Mouse (Mus musculus): ENCODE measurements at regions not wholly inside any gene's neighbourhood (a gene's known extent, or its start where the extent isn't known, plus 50 kb on each side); places are given as distances from the start of the nearest gene placed in this dataset.

GRCm38 (mm10) chr11:15572716-15573115, 684.8 kb upstream of the Vstm2a start:
- no peak for ATAC-seq (ENCODE audit: low TSS enrichment)

GRCm38 (mm10) chr11:15619963-15620362, 637.6 kb upstream of the Vstm2a start:
- no peak for ATAC-seq (ENCODE audit: low TSS enrichment)

GRCm38 (mm10) chr11:15649025-15649680, 608.4 kb upstream of the Vstm2a start:
- no peak for ATAC-seq (ENCODE audit: low TSS enrichment)

- no peak for ATAC-seq (ENCODE audit: low TSS enrichment)
Measured at GRCm38 (mm10) chr11:15689073-15689472, 568.5 kb upstream of the Vstm2a start.

- no peak for ATAC-seq (ENCODE audit: low TSS enrichment)
Measured at GRCm38 (mm10) chr11:15698001-15698756, 559.3 kb upstream of the Vstm2a start.

GRCm38 (mm10) chr11:15715987-15716386, 541.5 kb upstream of the Vstm2a start:
- ATAC-seq (ENCODE audit: low TSS enrichment): no peak

GRCm38 (mm10) chr11:15717536-15717935, 540.0 kb upstream of the Vstm2a start:
- ATAC-seq (ENCODE audit: low TSS enrichment): no peak

- ATAC-seq (ENCODE audit: low TSS enrichment): no peak
Measured at GRCm38 (mm10) chr11:15737621-15738020, 519.9 kb upstream of the Vstm2a start.

GRCm38 (mm10) chr11:15756006-15756405, 501.5 kb upstream of the Vstm2a start:
- no peak for ATAC-seq (ENCODE audit: low TSS enrichment)

- ATAC-seq (ENCODE audit: low TSS enrichment): peak; percentile 100
Measured at GRCm38 (mm10) chr11:15769651-15770617, 487.6 kb upstream of the Vstm2a start.
